Mouse (Mus musculus) kidney, adult 11 months (tissue): ENCODE results near the gene Cdk15.

Experiments used
- DNase-seq: peaks from one replicate; pipeline ENCODE4 v3.0.0; 2022

The Cdk15 gene

GRCm38 (mm10) chr1:59332737-59333385 lies 76.2 kb downstream of the Cdk15 start:
- DNase-seq = no peak

DNA sequence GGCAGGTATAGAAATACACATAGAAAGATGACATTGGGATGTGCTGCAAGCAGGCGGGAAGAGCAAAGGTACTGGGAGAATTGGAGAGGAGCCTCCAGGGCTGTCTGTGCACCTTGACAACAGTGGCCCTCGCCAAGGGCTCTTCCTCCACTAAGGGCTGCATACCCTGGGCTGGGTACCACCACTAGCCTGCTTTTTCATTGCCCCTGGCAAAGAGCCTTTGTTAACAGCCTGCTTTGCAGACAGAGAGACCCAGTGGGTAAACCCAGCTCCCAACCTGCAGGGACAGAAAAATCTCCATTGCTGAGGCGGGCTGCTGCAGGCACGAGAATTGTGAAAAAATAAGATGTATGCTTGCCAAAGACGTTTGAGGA lies 76.7 kb downstream of the Cdk15 start:
- DNase-seq = no peak

GRCm38 (mm10) chr1:59333860-59334561 lies 77.3 kb downstream of the Cdk15 start:
- DNase-seq = no peak

DNA sequence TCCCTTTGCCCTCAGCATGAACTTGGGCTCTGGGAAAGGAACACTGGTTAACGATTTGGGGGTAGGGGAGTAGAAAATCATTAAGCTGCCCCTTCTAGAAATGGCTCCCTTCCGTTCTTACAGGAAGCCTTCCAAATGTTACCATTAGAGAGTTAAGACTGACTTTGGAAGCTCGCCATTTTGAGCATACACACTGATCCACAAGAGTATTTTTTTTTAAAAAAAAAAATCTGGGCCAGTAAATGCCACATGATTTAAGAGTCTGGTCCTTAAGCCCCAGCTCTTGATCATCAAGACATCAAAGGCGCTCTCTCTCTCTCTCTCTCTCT lies 77.8 kb downstream of the Cdk15 start:
- peak; percentile 12 for DNase-seq

DNA sequence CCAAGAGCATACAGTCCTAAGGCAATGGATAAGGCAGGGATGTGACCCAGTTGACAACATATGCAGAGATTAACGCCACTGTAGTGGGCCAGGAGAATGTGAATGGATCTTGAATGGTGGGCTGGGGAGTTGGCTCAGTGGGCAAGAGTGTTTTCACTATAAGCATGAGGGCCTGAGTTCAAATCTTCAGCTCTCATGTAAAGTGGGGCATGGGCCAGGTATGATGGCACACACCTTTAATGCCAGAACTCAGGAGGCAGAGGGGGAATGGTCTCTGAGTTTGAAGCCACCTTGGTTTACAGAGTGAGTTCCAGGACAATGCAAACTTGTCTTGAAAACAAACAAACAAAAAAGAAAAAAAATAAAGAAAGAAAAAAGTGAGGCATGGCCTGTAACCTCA lies 79.5 kb downstream of the Cdk15 start:
- DNase-seq = no peak

DNA sequence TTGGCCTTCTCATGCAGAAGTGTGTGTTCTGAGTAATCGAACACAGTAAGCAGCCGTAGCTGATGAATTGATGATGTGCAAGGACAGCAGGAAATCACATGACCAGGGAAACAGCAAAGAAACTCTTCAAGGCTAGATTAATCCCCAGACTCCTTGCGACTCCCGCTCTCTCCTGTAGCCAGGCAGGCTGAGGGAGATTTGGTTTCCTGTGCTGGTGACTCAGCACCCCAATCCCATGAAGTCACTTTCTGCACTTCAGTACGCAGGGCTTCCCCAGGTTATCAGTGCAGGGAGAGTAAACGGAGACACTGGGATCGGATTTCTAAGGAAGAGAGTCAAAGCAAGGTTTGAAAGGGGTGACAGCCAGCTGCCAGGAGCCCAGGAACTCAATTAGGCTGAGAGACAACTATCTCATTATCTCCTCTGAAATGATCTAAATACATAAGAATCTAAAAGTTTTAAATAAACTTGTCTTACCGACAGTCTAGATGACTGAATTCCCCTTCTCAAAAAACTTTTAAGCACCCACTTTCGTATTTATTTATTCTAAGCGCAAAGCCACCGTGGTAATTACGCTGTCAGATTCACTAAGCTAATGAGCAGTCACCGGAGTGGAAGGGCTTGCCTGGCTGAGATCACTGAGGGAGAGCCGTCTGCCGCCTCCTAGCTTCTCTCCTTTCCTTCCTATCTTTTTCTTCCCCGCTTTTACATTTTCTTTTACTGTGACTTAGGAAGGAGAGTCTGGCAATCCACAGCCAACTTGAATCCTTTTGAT lies 84.3 kb downstream of the Cdk15 start:
- no peak for DNase-seq

DNA sequence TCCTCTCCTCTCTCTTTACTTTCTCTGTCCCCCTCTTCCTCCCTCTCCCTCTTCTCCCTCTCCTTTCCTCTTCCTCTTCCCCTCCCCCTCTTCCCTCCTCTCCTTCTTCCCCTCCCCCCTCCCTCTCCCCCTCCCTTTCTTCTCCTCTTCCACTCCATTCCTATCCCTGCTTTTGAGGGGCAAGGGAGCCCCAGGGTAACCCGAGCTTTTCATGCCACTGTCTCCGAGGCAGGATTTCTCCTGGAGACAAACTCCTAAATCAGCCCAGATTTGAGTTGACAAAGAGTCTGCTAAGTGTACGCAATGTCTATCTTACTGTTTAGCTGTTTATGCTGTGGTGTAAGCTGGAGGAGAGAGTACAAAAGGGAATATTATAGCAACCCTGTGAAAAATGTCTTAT lies 85.0 kb downstream of the Cdk15 start:
- DNase-seq = no peak

- DNase-seq = no peak
Measured at GRCm38 (mm10) chr1:59342146-59342545, 85.4 kb downstream of the Cdk15 start.

DNA sequence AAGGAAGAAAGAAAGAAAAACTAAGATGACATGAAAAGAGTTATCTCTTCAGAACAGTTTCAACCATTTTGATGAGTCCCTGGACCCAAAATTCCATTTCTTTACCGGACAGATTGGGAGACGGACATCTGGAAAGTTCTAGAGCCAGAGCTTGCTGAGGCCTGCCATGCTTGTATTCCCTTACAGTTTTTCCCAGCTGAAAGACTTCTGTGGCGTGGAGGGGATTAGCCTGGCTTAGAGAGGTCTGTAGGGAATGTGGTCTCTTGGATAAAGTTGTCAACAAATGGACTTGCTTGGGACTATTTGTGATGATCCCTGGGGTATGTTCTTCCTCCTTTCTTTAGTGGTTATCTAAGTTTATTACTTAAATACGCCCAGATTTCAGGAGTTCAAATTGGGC lies 96.0 kb downstream of the Cdk15 start:
- DNase-seq = no peak

DNA sequence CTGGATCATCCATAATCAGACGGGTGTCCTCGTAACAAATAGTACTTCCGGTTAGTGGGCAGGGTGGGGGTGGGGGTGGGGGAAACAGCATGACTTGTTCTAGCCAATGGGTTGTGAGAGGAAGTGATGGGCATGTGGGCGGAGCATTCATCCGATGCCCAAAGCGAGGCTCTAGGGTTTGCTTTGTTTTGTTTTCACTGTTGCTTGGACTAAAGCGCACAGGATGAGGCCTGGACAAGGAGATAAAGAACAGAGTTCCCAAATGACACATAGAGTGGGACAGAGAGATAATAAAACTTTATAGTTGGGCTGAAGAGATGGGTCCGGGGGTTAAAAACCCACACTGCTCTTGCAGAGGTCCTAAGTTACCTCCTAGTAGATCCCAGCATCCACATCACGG lies 98.7 kb downstream of the Cdk15 start:
- no peak for DNase-seq

GRCm38 (mm10) chr1:59359136-59359535 lies 102.4 kb downstream of the Cdk15 start:
- DNase-seq = no peak

- no peak for DNase-seq
Measured at GRCm38 (mm10) chr1:59360834-59361233, 104.1 kb downstream of the Cdk15 start.

GRCm38 (mm10) chr1:59361460-59361859 lies 104.8 kb downstream of the Cdk15 start:
- no peak for DNase-seq

DNA sequence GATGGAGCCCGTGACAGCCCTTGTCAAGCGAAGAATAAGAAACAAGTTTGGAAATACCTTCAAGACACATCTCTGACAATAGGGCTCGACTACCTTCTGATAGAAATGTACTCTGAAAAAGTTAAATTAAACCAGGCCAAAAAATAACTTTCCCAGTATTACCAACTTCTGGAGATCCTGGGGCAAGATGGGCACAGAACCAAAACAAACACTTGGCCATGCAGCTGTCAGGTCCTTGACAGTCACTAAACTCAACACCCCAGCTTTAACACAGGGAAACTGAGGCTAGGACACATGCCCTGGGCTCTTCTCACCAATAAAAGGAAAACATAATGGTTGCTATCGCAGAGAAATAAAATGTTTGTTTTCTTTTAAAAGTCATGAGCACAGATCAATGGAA lies 105.3 kb downstream of the Cdk15 start:
- no peak for DNase-seq

- DNase-seq = no peak
Measured at GRCm38 (mm10) chr1:59364463-59365040, 107.8 kb downstream of the Cdk15 start.

DNA sequence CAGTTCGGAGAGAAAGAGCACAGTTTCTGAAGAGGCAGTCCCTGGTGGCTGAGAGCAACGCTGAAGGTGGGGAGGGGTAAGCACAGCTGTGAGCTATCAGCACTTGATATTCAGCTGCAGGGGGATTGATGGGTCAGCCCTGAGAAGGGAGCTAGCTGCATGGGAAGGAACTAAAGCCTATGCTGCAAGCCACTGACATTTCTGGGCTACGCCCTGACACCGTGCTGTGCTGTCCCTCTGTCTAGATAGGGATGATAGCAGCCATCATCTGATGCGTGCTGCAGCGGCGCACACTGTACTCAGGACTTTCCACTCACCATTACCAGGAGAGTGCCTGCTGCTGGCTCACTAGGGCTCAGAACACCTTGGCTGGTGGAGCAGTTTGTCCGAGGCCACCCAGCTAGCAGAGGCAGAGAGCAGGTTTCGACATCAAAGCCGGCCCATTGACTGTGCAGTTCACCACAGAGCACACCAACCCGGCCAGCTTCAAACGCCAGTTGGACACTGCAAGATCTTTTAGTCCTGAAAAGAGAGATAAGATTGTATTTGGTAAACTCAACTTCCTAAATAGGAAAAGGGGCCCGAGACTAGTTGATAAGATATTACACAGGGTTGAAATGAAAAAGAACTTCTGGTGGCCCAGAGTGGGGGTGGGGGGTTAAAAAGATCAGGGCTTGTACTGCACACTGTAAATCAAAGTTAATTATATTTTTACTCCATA lies 111.4 kb downstream of the Cdk15 start:
- no peak for DNase-seq

GRCm38 (mm10) chr1:59368649-59369319 lies 112.1 kb downstream of the Cdk15 start:
- no peak for DNase-seq

- DNase-seq = no peak
Measured at GRCm38 (mm10) chr1:59369320-59369685, 112.6 kb downstream of the Cdk15 start.

GRCm38 (mm10) chr1:59370355-59370950 lies 113.7 kb downstream of the Cdk15 start:
- no peak for DNase-seq

GRCm38 (mm10) chr1:59376021-59376548 lies 119.4 kb downstream of the Cdk15 start:
- no peak for DNase-seq

DNA sequence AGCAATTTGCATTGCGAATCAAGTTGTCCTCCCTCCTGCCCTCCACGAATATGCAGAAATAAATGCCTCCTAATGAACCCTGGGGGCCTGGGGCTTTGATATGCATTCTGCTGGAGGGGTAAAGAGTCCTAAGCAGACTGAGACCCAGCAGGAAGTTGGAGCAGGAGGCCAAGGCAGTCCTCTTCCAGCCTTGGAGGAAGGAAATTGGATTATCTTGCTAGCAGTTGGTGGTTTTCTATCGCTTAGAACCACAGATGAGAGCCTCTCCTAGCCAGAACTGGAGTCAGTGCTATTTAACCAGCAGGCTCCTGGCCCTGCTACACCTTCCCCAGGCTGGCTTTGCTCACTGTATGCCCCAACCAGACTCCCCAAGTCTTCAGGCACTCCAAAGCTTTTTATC lies 119.9 kb downstream of the Cdk15 start:
- DNase-seq = no peak

- no peak for DNase-seq
Measured at GRCm38 (mm10) chr1:59377312-59377711, 120.6 kb downstream of the Cdk15 start.
